Mouse (Mus musculus) ES-E14 (cell line): ENCODE data around the gene Cldnd1.

Experiments used
- CHD2 ChIP-seq: IDR thresholded peaks from 2 replicates; pipeline ENCODE4 v1.6.1; 2014; ENCODE audit warnings: mild to moderate bottlenecking, low read depth, low read length, inconsistent platforms
- ZC3H11A ChIP-seq: IDR thresholded peaks from 2 replicates; pipeline ENCODE4 v1.6.1; 2012; ENCODE audit warnings: low read depth, mild to moderate bottlenecking, inconsistent platforms, low read length, borderline replicate concordance
- ZNF384 ChIP-seq: IDR thresholded peaks from 2 replicates; pipeline ENCODE4 v1.6.1; 2012; ENCODE audit warnings: low read depth, low read length, inconsistent platforms

GRCm38 (mm10) chr16:58694091-58694490 lies 33.6 kb upstream of the Cldnd1 start:
- TF ChIP-seq ZC3H11A (no peak), CHD2 (no peak), ZNF384 (no peak)
